Mouse (Mus musculus): ENCODE data around the gene Faap100.
A peak's percentile ranks its signal among the peaks of the same experiment; 100 is the strongest.
"Not testable (repeated sequence)": the region's sequence is repeated elsewhere in the genome, so short reads cannot be mapped to it uniquely, and the experiment has no call there.

Faap100 gene

DNA sequence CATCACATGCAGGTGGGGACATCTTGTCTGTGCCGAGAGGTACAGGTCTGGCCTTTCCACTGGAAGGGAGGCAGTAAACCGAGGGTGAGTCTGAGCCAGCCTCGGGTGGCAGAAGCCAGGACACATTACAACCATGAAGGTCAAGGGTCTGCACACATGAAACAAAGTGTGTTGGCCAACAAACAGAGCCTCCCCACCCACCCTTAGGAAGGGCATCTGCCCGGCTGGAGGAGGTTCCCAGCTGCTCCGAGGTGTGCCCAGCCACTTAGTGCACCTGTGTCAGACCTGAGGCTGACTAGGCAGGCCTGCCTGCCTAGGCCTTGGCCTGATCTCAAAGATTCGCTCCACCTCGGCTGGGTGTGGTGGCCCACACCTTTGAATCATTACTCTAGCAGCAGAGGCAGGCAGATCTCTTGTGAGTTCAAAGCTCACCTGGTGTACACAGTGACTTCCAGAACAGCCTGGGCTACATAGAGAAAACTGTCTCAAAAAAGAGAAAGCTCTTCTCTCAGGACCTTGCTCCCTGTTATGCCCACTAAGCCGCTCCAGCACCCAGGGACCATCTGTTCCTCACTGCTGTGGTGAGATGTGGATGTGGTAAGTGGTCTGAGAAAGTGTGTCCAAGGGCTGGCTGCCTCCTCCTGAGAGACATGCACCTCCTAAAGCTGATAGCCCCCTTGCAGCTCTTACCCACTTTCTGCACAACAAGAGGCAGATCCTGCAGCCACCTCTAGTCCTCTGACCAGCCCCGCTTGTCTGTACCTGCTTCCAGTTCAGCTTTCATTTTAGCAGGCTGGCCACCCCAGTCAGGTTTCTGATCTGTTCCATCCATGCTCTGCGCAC is 27.1 kb downstream of the Faap100 start:
- no peak for DNase-seq (ENCODE audit: low spot score)

- DNase-seq (ENCODE audit: low spot score), result peak; percentile 12
Observed at GRCm38 (mm10) chr11:120350711-120351110, 27.9 kb downstream of the Faap100 start.

GRCm38 (mm10) chr11:120349986-120350702 is 28.4 kb downstream of the Faap100 start:
- DNase-seq (ENCODE audit: low spot score), result peak; percentile 94

DNA sequence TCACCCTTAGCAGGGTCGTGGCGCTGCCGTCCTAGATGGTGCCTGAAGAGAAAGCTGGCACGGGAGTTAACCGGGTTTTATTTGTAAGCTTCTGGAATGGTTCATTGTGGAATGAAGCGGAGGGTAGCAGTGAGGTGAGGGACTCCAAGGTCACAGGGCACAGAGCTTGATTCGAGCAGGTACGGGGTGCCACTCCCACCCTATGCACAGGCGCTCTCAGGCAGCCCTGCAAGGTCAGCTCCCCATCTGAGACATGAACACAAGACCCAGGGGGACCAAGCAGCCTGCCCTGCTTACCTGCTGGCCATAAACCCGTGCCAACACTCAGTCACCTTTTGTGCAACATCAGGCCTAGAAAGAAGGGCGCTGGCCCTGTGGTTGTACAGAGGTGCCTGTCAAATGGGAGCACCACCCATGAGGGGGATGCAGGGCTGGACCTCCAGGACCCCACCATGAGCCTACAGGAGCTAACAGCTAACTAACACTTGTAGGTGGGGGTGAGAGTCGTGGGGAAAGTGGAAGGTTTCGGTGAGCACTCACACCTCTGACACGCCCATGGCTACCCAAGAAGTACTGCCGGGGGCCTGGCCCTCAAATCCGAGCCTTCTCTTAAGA is 29.1 kb downstream of the Faap100 start:
- DNase-seq (ENCODE audit: low spot score), result peak; percentile 59

DNA sequence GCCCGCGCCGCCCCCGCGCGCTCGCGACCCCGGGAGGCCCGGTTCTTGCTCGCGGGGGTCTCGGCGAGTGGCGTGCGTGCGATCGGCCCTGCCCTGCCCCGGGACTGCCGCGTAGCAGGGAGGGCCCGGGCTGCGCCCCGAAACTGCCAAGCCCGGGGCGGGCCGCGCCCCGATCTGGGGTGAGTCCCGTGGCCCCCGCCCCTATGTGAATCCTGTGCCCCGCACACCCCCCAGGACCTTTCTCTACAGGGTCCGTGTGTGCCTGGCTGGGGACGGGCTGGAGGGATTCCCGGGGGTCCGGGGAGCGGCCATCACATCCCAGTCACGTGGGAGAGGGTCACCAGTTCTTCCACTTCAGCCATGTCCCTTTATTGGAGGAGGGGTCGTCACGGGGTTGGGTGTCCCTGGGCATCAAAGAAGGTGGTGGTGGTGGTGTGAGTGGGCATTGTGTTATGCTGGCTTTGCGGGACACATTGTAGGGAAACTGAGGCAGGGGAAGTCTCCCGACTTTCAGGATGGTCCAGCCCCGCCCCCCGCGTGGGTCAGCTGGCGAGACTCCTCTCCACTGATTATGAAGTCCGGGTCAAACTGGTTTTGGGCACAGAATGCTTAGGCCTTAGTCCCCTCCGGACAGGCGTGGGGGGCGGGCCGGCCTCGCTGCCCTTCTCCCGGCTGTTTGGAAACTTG is 29.7 kb downstream of the Faap100 start:
- DNase-seq (ENCODE audit: low spot score), result peak; percentile 69

DNA sequence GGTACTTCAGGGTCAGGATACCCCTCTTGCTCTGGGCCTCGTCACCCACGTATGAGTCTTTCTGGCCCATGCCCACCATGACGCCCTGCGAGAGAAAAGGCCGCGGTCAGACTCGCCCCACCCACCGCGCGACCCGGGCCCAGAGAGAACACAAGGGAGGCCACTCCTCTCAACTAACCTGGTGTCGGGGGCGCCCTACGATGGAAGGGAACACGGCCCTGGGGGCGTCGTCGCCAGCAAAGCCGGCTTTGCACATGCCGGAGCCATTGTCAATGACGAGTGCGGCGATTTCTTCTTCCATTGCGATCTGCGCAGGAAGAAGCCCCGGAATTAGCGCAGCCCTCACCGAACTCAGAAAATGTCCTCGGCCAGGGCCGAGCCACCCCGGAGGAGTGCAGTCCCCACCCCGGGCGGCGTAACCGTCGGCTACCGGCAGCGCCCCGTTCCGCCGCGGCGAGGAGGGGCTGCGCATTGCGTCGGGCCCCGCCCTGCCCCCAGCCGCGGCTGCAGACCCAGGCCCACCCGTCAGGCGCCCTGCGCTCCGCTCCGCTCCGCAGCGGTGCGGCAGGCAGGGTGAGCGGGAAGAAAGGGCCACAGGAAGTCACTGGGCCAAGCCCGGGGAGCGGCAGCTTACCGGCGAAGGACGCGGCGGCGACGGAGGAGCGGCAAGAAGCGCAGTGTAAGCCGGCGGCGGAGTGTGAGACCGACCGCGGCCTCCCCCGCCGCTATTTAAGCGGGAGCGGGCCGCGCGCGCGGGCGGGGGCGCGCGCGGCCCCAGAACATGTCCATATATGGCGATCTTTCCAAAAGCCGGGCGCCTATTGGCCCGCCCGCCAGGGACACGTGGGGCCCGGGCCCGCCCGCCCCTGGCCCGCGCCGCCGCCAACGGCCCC is 30.5 kb downstream of the Faap100 start, which contains the start of gene Actg1:
Gene Actg1, minus strand, starts transcription at position 752 of the 893 bp plus-strand sequence.
- DNase-seq (ENCODE audit: low spot score), result peak; percentile 87

GRCm38 (mm10) chr11:120347301-120347700 is 31.3 kb downstream of the Faap100 start:
- no peak for DNase-seq (ENCODE audit: low spot score)

DNA sequence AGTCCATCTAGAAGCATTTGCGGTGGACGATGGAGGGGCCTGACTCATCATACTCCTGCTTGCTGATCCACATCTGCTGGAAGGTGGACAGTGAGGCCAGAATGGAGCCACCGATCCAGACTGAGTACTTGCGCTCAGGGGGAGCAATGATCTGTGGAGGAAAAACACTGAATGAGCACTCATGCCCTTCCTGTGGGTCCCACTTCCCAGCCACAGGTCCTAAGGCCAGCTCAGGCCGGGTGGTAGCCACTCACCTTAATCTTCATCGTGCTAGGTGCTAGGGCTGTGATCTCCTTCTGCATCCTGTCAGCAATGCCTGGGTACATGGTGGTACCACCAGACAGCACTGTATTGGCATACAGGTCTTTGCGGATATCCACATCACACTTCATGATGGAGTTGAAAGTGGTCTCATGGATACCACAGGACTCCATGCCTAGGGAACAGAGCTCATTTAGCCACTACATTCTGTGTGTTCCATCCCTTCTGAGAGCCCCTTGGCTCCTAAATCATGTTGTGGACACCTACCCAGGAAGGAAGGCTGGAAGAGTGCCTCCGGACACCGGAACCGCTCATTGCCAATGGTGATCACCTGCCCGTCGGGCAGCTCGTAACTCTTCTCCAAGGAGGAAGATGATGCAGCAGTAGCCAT is 32.1 kb downstream of the Faap100 start:
- DNase-seq (ENCODE audit: low spot score), result not testable (repeated sequence)

- DNase-seq (ENCODE audit: low spot score), result no peak
Observed at GRCm38 (mm10) chr11:120345067-120345681, 33.4 kb downstream of the Faap100 start.

DNA sequence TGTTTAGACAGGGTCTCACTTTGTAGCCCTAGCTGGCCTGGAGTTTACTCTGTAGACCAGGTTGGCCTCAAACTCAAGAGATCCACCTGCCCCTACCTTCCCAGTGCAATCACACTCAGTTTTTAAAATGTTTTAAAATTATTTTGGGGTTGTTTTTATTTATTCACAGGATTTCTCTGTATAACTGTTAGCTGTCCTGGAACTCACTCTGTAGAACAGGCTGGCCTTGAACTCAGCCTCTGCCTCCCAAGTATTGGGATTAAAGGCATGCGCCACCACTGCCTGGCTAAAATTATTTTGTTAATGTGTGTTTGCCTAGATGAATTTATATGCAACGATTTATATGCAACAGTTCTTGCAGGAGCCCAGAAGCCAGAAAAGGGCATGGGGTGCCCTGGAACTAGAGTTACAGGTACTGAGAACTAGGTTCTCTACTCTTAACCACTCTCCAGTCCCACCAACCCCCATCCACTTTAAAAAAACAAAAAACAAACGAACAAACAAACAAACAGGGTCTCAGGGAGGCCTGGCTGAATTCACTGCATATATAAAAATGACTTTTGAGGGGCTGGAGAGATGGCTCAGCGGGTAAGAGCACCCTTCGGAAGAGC is 34.1 kb downstream of the Faap100 start:
- DNase-seq (ENCODE audit: low spot score), result no peak

GRCm38 (mm10) chr11:120343519-120344309 is 34.9 kb downstream of the Faap100 start:
- DNase-seq (ENCODE audit: low spot score), result no peak

DNA sequence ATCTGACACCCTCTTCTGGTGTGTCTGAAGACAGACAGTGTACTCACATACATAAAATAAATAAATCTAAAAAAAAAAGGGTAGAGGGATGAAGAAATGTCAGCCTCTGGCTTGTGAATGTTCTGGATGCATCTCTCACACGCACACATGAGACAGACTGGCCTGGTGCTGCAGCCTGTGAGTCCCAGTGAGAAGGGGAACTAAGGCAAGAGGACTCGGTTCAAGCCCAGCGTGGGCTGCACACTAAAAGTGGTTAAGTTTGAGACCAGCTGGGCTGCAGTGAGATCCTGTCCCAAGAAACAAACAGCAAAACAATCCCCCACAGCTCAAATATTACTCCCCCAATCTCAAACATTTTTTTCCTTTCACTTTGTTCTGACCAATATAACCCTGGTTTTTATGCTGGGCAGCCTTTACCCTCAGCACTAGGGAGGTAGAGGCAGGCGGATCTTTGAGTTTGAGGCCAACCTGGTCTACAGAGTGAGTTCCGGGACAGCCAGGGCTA is 35.9 kb downstream of the Faap100 start:
- no peak for DNase-seq (ENCODE audit: low spot score)

DNA sequence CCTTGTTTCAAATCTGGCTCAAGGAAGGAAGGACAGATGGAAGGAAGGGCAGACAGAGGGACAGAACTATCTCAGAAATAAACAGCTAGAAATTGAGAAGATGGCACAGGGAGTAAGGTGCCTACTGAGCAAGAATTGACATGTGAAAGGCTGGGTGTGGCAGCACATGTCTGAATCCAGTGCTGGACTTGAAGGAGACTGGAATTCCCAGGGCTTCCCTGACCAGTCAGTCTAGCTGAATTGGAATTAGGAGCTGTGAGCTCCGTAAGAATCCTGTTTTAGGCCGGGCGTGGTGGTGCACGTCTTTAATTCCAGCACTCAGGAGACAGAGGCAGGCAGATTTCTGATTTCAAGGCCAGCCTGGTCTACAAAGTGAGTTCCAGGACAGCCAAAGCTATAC is 36.9 kb downstream of the Faap100 start:
- DNase-seq (ENCODE audit: low spot score), result no peak

- DNase-seq (ENCODE audit: low spot score), result no peak
Observed at GRCm38 (mm10) chr11:120339978-120340513, 38.5 kb downstream of the Faap100 start.

GRCm38 (mm10) chr11:120338786-120339185 is 39.8 kb downstream of the Faap100 start:
- DNase-seq (ENCODE audit: low spot score), result no peak

- no peak for DNase-seq (ENCODE audit: low spot score)
Observed at GRCm38 (mm10) chr11:120337447-120337846, 41.1 kb downstream of the Faap100 start.

GRCm38 (mm10) chr11:120335431-120336021 is 43.0 kb downstream of the Faap100 start:
- DNase-seq (ENCODE audit: low spot score), result no peak

- no peak for DNase-seq (ENCODE audit: low spot score)
Observed at GRCm38 (mm10) chr11:120320156-120320555, 58.4 kb downstream of the Faap100 start.
